Mouse (Mus musculus) C2C12 (cell line): ENCODE results near the gene Grm8.

Source experiments
- CEBPB ChIP-seq: IDR thresholded peaks from one replicate; pipeline ENCODE4 v1.6.1; 2011; ENCODE audit warnings: low read depth, mild to moderate bottlenecking, control low read depth, moderate library complexity
- CTCF ChIP-seq: IDR thresholded peaks from one replicate; pipeline ENCODE4 v1.5.1; 2011; ENCODE audit not compliant: control insufficient read depth, insufficient read depth, insufficient read length
- FOSL1 ChIP-seq: IDR thresholded peaks from one replicate; pipeline ENCODE4 v1.8.0; 2011; ENCODE audit warnings: mild to moderate bottlenecking, low read length; ENCODE audit not compliant: poor library complexity, insufficient read depth, severe bottlenecking
- MAX ChIP-seq: IDR thresholded peaks from one replicate; pipeline ENCODE4 v1.6.1; 2011; ENCODE audit warnings: mild to moderate bottlenecking, control low read depth
- MYOD1 ChIP-seq: IDR thresholded peaks from one replicate; pipeline ENCODE4 v1.6.1; 2011; ENCODE audit warnings: low read depth; ENCODE audit not compliant: control insufficient read depth, insufficient read length
- MYOG ChIP-seq: IDR thresholded peaks from one replicate; pipeline ENCODE4 v1.6.1; 2011; ENCODE audit not compliant: control insufficient read depth, insufficient read length; ENCODE audit errors: extremely low read depth
- USF1 ChIP-seq: IDR thresholded peaks from one replicate; pipeline ENCODE4 v1.6.1; 2011; ENCODE audit warnings: low read depth, mild to moderate bottlenecking, control low read depth, moderate library complexity

GRCm38 (mm10) chr6:27753290-27753829 is 381.6 kb downstream of the Grm8 start:
- TF ChIP-seq CTCF (no peak), USF1 (no peak), FOSL1 (no peak), MYOG (no peak), CEBPB (no peak), MYOD1 (no peak), MAX (no peak)
